Mouse (Mus musculus) limb, embryonic 14.5 days (tissue): ENCODE results near the gene Pcp4. TPM values are rescaled to one million over a fixed set of nuclear protein-coding genes. Genes with fewer than 3 reads are reported as not detected.
"Not testable (repeated sequence)": the region's sequence is repeated elsewhere in the genome, so short reads cannot be mapped to it uniquely, and the experiment has no call there.

Experiments
- ATAC-seq: fragments of 200-750 bp; cut with Nextera tagmentation; 2 replicates; pipeline ENCODE4 v1.8.0; 2017; ENCODE audit warnings: low read depth, moderate number of reproducible peaks, moderate TSS enrichment; ENCODE audit not compliant: low FRiP score
- DNase-seq: peaks from one replicate; pipeline ENCODE4 v3.0.0-alpha.2; 2015; ENCODE audit warnings: low spot score
- H3K27ac ChIP-seq: fragments of 300-500 bp; sonication (generic); replicated peaks from 2 replicates; pipeline ENCODE4 v1.5.1; 2014; ENCODE audit warnings: low read depth, mild to moderate bottlenecking, low read length, moderate library complexity, mixed read lengths
- H3K27me3 ChIP-seq: fragments of 300-500 bp; sonication (generic); 2 replicates; pipeline ENCODE4 v1.6.1; 2014; ENCODE audit warnings: low read length, mixed read lengths; ENCODE audit not compliant: control insufficient read depth, insufficient read depth
- H3K36me3 ChIP-seq: fragments of 300-500 bp; sonication (generic); 2 replicates; pipeline ENCODE4 v1.6.1; 2014; ENCODE audit warnings: mild to moderate bottlenecking, low read length, moderate library complexity, mixed read lengths; ENCODE audit not compliant: control insufficient read depth, insufficient read depth
- H3K4me1 ChIP-seq: fragments of 300-500 bp; sonication (generic); 2 replicates; pipeline ENCODE4 v1.6.1; 2014; ENCODE audit warnings: antibody characterized with exemption, low read length, mixed read lengths; ENCODE audit not compliant: control insufficient read depth, insufficient read depth
- H3K4me2 ChIP-seq: fragments of 300-500 bp; sonication (generic); replicated peaks from 2 replicates; pipeline ENCODE4 v1.6.1; 2014; ENCODE audit warnings: low read depth, mild to moderate bottlenecking, low read length, moderate library complexity; ENCODE audit not compliant: severe bottlenecking
- H3K4me3 ChIP-seq: fragments of 300-500 bp; sonication (generic); replicated peaks from 2 replicates; pipeline ENCODE4 v1.5.1; 2014; ENCODE audit warnings: low read length
- H3K9ac ChIP-seq: fragments of 300-500 bp; sonication (generic); 2 replicates; pipeline ENCODE4 v1.6.1; 2014; ENCODE audit warnings: mild to moderate bottlenecking, low read depth, low read length, moderate library complexity; ENCODE audit not compliant: severe bottlenecking
- H3K9me3 ChIP-seq: fragments of 300-500 bp; sonication (generic); 2 replicates; pipeline ENCODE4 v1.6.1; 2016; ENCODE audit warnings: low read length; ENCODE audit not compliant: control insufficient read depth
- POLR2A ChIP-seq: fragments of 200-500 bp; IDR thresholded peaks from 2 replicates; pipeline ENCODE4 v1.8.0; 2012; ENCODE audit warnings: inconsistent platforms, mild to moderate bottlenecking, moderate library complexity, borderline replicate concordance; ENCODE audit not compliant: insufficient read depth, insufficient read length; ENCODE audit errors: extremely low read depth
- WGBS: fragments of 180-500 bp; shearing (Covaris S2); extraction: QIAGEN DNeasy Blood & Tissue Kit; methylation state at CpG from one replicate; pipeline ENCODE4 v1.1.7; 2014; 5-methylcytosine and 5-hydroxymethylcytosine counted together
- polyA plus RNA-seq, 2 experiments: library from polyadenylated mRNA; depleted of rRNA in 1 of 2; stranded (reverse) in 1 of 2; unstranded in 1 of 2; fragments of >200 nt; fragmentation: Nextera tagmentation in 1 of 2; extraction: Ambion mirVana in 1 of 2; gene quantifications; 2 replicates each; pipeline versions ENCODE4 v1.2.1 to v1.2.3; 2012 to 2014

Gene Pcp4
- polyA plus RNA-seq, 2 experiments, result 6.3 to 12.0 TPM

DNA sequence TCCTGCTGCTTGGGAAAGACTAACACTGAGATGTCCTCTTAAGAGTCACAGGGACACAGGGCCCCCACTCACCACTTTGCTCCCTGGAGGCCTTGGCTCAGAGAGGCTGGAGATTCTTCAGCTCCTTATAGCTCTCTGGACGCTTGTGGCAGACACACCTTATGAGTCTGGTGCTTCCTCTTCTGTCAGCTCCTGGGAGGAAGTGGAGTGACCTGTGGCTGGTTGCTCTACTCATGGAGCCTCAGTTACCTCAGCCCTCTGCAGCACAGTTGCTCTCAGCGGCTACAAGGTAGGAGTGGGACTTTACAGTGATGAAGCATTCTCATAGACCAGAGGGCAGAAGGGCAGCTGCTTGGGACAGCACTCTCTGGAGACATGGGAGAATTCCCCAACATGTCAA, 23.9 kb upstream of the Pcp4 start, which contains the start of gene Itgb2l:
Itgb2l (minus strand) TSS at position 152 of the 400 bp plus-strand sequence.
- TF ChIP-seq POLR2A, result no peak
- Histone ChIP-seq H3K27ac (no peak within 1 kb of the TSS), H3K36me3 (no peaks in the 10 kb centered on the region), H3K9me3 (no peaks in the 10 kb centered on the region), H3K27me3 (no peaks in the 10 kb centered on the region), H3K4me2 (no peak within 1 kb of the TSS), H3K4me3 (no peak within 1 kb of the TSS), H3K9ac (no peak within 1 kb of the TSS), H3K4me1 (peaks cover 7% of the 10 kb centered on the region; the same call in 1 of the 2 replicates)
- no peak for ATAC-seq
- DNase-seq, result no peak
- 86% methylated on average over 2 of the region's 2 CpGs for WGBS

DNA sequence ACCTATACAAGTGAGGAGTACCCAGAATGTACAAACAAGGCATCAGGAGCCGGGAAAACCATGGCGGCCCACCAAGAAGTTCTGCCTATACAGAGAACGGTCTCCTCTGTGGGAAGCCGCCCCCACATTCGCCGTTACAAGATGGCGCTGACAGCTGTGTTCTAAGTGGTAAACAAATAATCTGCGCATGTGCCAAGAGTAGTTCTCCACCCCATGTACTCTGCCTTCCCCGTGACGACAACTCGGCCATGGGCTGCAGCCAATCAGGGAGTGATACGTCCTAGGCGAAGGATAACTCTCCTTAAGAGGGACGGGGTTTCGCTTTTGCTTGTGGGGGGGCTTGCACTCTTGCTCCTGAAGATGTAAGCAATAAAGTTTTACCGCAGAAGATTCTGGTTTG, 16.5 kb upstream of the Pcp4 start:
- not testable (repeated sequence) for H3K9me3 ChIP-seq, H3K4me3 ChIP-seq, H3K9ac ChIP-seq, H3K4me2 ChIP-seq, H3K27me3 ChIP-seq, ATAC-seq, H3K27ac ChIP-seq, H3K36me3 ChIP-seq, H3K4me1 ChIP-seq, DNase-seq
- 96% methylated on average over 12 of the region's 16 CpGs for WGBS

DNA sequence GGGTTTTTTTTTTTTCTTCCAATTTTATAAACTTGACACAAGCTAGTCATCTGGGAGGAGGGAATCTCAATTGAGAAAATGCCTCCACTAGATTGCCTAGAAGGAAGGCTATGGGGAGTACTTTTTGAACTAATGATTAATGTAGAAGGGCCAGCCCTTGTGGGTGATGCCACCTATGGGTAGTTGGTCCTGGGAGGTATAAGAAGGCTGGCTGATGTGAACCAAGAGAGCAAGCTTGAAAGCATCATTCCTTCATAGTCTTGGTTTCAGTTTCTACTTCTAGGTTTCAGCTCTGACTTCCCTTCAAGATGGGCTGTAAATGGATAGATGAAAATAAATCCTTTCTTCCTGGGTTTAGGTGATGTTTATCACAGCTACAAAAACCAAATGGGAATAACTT, 13.3 kb upstream of the Pcp4 start:
- Histone ChIP-seq H3K4me3 (no peak overlapping the region), H3K27me3 (no peaks in the 10 kb centered on the region), H3K4me1 (no peaks in the 10 kb centered on the region), H3K9me3 (no peaks in the 10 kb centered on the region), H3K27ac (no peak overlapping the region), H3K4me2 (no peak overlapping the region), H3K9ac (no peak overlapping the region), H3K36me3 (no peaks in the 10 kb centered on the region)
- ATAC-seq (no peak), DNase-seq (no peak)
- TF ChIP-seq POLR2A, result no peak

DNA sequence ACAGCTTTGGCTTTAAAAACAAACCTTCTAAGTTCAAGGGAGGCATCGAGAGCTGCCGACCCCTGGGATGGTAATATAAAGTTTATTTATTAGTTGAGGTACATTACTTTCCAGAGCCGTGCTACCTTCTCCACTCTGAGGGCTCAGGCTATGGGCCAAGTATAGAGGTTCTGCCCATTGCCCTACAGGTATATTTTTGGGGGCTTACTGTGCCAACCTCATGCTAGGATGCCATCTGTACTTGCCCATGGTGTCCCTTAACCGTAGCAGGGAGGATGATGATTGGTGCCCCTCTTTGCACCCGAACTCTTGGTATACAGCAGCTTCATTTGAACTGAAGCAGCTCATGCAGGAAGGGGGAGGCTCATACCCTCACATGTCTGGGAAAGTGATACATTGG, 9.8 kb upstream of the Pcp4 start:
- Histone ChIP-seq H3K9ac (no peak overlapping the region), H3K9me3 (no peaks in the 10 kb centered on the region), H3K4me1 (no peaks in the 10 kb centered on the region), H3K4me2 (no peak overlapping the region), H3K4me3 (no peak overlapping the region), H3K27ac (no peak overlapping the region), H3K27me3 (no peaks in the 10 kb centered on the region), H3K36me3 (no peaks in the 10 kb centered on the region)
- TF ChIP-seq POLR2A, result no peak
- DNase-seq, result no peak
- no peak for ATAC-seq
- WGBS, result 69% methylated on average over 5 of the region's 5 CpGs

DNA sequence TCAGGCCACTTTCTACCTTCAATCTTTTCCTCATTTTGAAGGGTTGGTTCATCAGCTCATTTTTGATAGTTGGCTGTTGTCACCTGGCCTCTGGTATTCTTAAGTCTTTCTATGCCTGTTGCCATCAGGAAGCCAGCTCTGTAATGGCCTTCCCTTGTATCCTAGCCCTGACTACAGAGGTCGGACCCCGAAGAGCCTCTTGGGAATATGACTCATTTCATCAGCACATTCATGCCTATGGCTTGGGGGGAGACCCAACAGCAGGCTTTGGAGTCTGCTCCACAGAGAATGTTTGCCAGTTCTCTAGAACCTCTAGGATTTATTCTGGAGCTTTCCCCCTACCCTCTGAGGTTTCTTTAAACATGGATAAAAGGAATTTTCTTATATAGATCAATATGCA, 8.1 kb upstream of the Pcp4 start:
- ATAC-seq, result no peak

DNA sequence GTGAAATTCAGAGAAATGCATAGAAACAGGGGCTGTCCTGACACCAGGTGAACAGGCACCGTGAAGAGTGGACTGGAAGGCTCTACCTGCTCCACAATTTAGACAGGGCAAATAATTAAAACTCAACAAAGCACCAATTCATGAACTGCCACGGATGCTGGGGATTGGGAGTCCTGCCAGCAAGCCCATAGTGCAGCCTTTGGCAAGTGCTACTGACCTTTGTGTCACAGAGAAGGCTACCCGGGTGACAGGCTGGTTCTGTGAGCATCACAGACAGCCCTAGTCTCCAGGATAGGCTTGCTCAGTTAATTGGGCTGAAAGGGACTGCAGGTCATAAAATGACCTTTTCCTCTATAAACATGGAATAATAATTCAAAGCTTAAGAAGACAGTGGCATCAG, 6.6 kb upstream of the Pcp4 start:
- TF ChIP-seq POLR2A, result no peak
- Histone ChIP-seq H3K27ac (no peak overlapping the region), H3K27me3 (no peaks in the 10 kb centered on the region), H3K36me3 (no peaks in the 10 kb centered on the region), H3K4me2 (no peak overlapping the region), H3K9ac (no peak overlapping the region), H3K4me3 (no peak overlapping the region), H3K4me1 (no peaks in the 10 kb centered on the region), H3K9me3 (no peaks in the 10 kb centered on the region)
- DNase-seq (no peak), ATAC-seq (no peak)
- 54% methylated on average over 3 of the region's 3 CpGs for WGBS

More for the DNA sequence above, 8.1 kb upstream of the Pcp4 start:
- H3K27me3 ChIP-seq, result no peaks in the 10 kb centered on the region
- no peak overlapping the region for H3K4me2 ChIP-seq
- no peak for TF ChIP-seq POLR2A
- WGBS, result 85% methylated on average over 2 of the region's 2 CpGs
- no peak overlapping the region for H3K4me3 ChIP-seq
- no peak overlapping the region for H3K9ac ChIP-seq
- H3K9me3 ChIP-seq, result no peaks in the 10 kb centered on the region
- no peaks in the 10 kb centered on the region for H3K36me3 ChIP-seq
- no peak overlapping the region for H3K27ac ChIP-seq
- DNase-seq, result no peak
- no peaks in the 10 kb centered on the region for H3K4me1 ChIP-seq
